ENCODE assay signal across 1 mouse cellular context in genomic region chr1:92647752-92648151, GRCm38 (mm10).
TF ChIP-seq lines count a peak whose summit lies in the region.

No protein-coding gene starts in this region.

TF ChIP-seq in CH12.LX, 34 proteins besides CTCF, POLR2A, EP300 and RAD21:
- TF ChIP-seq NELFE (IDR thresholded peaks at IDR 0.05; ENCODE audit: low read depth, low read length) (0 out of 2 replicates have a peak, but pooled peaks have one; percentile 23), SMC3 (IDR thresholded peaks at IDR 0.05; ENCODE audit: low read depth, low read length) (peak; percentile 67), RCOR1 (conservative IDR thresholded peaks at IDR 0.05; ENCODE audit: low read depth, low read length) (no peak), GABPA (IDR thresholded peaks at IDR 0.05; ENCODE audit: insufficient replicate concordance, low read depth, low read length) (no peak), MEF2A (IDR thresholded peaks at IDR 0.05; ENCODE audit: borderline replicate concordance, low read depth, low read length) (no peak), JUND (conservative IDR thresholded peaks at IDR 0.05; ENCODE audit: low read depth, low read length) (0 out of 2 replicates have a peak, but pooled peaks have one; percentile 8), ZC3H11A (IDR thresholded peaks at IDR 0.05; ENCODE audit: low read depth, low read length) (0 out of 2 replicates have a peak, but pooled peaks have one; percentile 1), USF2 (conservative IDR thresholded peaks at IDR 0.05; ENCODE audit: low read depth, low read length) (no peak), CHD2 (IDR thresholded peaks at IDR 0.05; ENCODE audit: low read length) (no peak), ZNF384 (IDR thresholded peaks at IDR 0.05; ENCODE audit: low read depth, low read length) (no peak)
